Mouse (Mus musculus) myocyte (in vitro differentiated cells): Measurements from ENCODE around the gene Arhgef28. TPM values are rescaled to one million over a fixed set of nuclear protein-coding genes. Genes with fewer than 3 reads are reported as not detected.

Experiments
- H3K27me3 ChIP-seq: one replicate; pipeline ENCODE4 v1.6.1; 2011; ENCODE audit not compliant: control insufficient read depth, insufficient read depth, insufficient read length
- H3K36me3 ChIP-seq: one replicate; pipeline ENCODE4 v1.6.1; 2011; ENCODE audit not compliant: control insufficient read depth, insufficient read depth
- H3K4me2 ChIP-seq: one replicate; pipeline ENCODE4 v1.6.1; 2011; ENCODE audit warnings: low read depth, control low read depth
- H3K4me3 ChIP-seq: one replicate; pipeline ENCODE4 v1.5.1; 2011; ENCODE audit warnings: mild to moderate bottlenecking, control low read depth, moderate library complexity
- H3K79me2 ChIP-seq: one replicate; pipeline ENCODE4 v1.6.1; 2011; ENCODE audit not compliant: control insufficient read depth, insufficient read depth
- H3ac ChIP-seq: one replicate; pipeline ENCODE4 v1.6.1; 2011; ENCODE audit not compliant: control insufficient read depth, insufficient read length
- CEBPB ChIP-seq: IDR thresholded peaks from 2 replicates; pipeline ENCODE4 v1.6.1; 2011; ENCODE audit warnings: mild to moderate bottlenecking, moderate library complexity; ENCODE audit not compliant: poor library complexity, insufficient read depth, severe bottlenecking
- E2F4 ChIP-seq: IDR thresholded peaks from one replicate; pipeline ENCODE4 v1.6.1; 2011; ENCODE audit warnings: mild to moderate bottlenecking, control low read depth, moderate library complexity; ENCODE audit not compliant: insufficient read depth
- MAX ChIP-seq: IDR thresholded peaks from one replicate; pipeline ENCODE4 v1.6.1; 2011; ENCODE audit warnings: low read depth, mild to moderate bottlenecking, control low read depth
- MYOD1 ChIP-seq, 3 experiments: IDR thresholded peaks; one replicate each; pipeline ENCODE4 v1.6.1; 2011; ENCODE audit warnings: control low read depth in 2 of 3, low read depth in 2 of 3, mild to moderate bottlenecking in 2 of 3, moderate library complexity in 1 of 3; ENCODE audit not compliant: insufficient read length in 2 of 3, control insufficient read depth in 1 of 3
- MYOG ChIP-seq, 3 experiments: IDR thresholded peaks; one replicate each; pipeline ENCODE4 v1.6.1; 2011; ENCODE audit warnings: control low read depth in 2 of 3, low read depth in 2 of 3, mild to moderate bottlenecking in 2 of 3; ENCODE audit not compliant: insufficient read length in 2 of 3, control insufficient read depth in 1 of 3, insufficient read depth in 1 of 3
- POLR2A ChIP-seq: IDR thresholded peaks from one replicate; pipeline ENCODE4 v1.6.1; 2011; ENCODE audit warnings: low read depth, mild to moderate bottlenecking, control low read depth, moderate library complexity; ENCODE audit not compliant: insufficient read length
- POLR2AphosphoS2 ChIP-seq: IDR thresholded peaks from one replicate; pipeline ENCODE4 v1.6.1; 2011; ENCODE audit warnings: low read depth, control low read depth; ENCODE audit not compliant: insufficient read length
- REST ChIP-seq: IDR thresholded peaks from one replicate; pipeline ENCODE4 v1.6.1; 2011; ENCODE audit warnings: mild to moderate bottlenecking, control low read depth, moderate library complexity; ENCODE audit not compliant: insufficient read depth, insufficient read length
- SRF ChIP-seq: IDR thresholded peaks from one replicate; pipeline ENCODE4 v1.6.1; 2011; ENCODE audit warnings: low read depth; ENCODE audit not compliant: control insufficient read depth, insufficient read length
- TCF12 ChIP-seq: IDR thresholded peaks from one replicate; pipeline ENCODE4 v1.6.1; 2011; ENCODE audit warnings: mild to moderate bottlenecking, control low read depth; ENCODE audit not compliant: poor library complexity, insufficient read depth, severe bottlenecking
- TCF3 ChIP-seq: IDR thresholded peaks from one replicate; pipeline ENCODE4 v1.6.1; 2011; ENCODE audit warnings: low read depth, control low read depth; ENCODE audit not compliant: insufficient read length
- USF1 ChIP-seq: IDR thresholded peaks from one replicate; pipeline ENCODE4 v1.6.1; 2011; ENCODE audit warnings: low read depth, mild to moderate bottlenecking, control low read depth, moderate library complexity
- polyA plus RNA-seq: library from polyadenylated mRNA; unstranded; fragments of >200 nt; fragmentation: generic; extraction: Trizol; gene quantifications from one replicate; pipeline ENCODE4 v1.2.1, GENCODE M21; 2012; ENCODE audit warnings: missing spikeins

Gene Arhgef28
- polyA plus RNA-seq, 1 experiment = 0.76 TPM

GRCm38 (mm10) chr13:98055194-98055593, 151.0 kb downstream of the Arhgef28 start:
- H3K79me2 ChIP-seq = no peaks in the 10 kb centered on the region
- no peak overlapping the region for H3ac ChIP-seq
- no peaks in the 10 kb centered on the region for H3K36me3 ChIP-seq
- no peak for TF ChIP-seq E2F4
- H3K27me3 ChIP-seq = no peaks in the 10 kb centered on the region
- no peak overlapping the region for H3K4me3 ChIP-seq
- no peak overlapping the region for H3K4me2 ChIP-seq

DNA sequence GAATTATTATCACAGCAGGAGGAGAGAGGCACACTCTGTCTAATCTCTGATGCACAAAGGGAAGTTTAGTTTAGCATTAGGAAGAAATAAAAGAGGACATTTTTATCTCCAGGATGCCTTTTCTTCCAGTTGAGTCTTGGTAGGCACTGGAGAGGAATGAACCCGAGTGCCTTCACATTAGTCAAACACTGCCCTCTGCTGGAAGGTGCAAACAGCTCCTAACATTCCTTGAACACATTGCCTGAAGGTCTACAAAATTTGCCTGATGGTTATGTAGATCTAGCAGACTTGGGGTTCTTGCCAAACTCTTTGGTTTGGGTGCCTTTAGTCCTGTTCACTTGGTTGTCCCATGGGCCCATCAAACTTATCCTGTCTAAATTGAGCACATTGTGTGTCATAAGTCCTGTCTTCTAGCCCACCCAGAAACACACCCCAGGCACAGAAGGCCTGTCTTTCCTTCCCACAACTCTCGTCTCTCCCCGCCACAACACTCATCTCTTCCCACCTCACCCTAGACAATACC, 165.6 kb downstream of the Arhgef28 start:
- Histone ChIP-seq H3K36me3 (no peaks in the 10 kb centered on the region), H3K79me2 (no peaks in the 10 kb centered on the region), H3K27me3 (peaks cover 10% of the 10 kb centered on the region), H3ac (no peak overlapping the region), H3K4me2 (no peak overlapping the region), H3K4me3 (no peak overlapping the region)
- no peak for TF ChIP-seq POLR2AphosphoS2
- TF ChIP-seq CEBPB = no peak
- TF ChIP-seq SRF = no peak
- no peak for TF ChIP-seq MAX
- TF ChIP-seq POLR2A = no peak
- no peak for TF ChIP-seq REST
- no peak for TF ChIP-seq USF1
- TF ChIP-seq MYOG (IDR thresholded peaks at IDR 0.05; ENCODE audit: control insufficient read depth in 1 of 3, insufficient read depth in 1 of 3, insufficient read length in 2 of 3, low read depth in 2 of 3) = no peak
- TF ChIP-seq TCF3 = no peak
- no peak for TF ChIP-seq E2F4
- no peak for TF ChIP-seq TCF12

DNA sequence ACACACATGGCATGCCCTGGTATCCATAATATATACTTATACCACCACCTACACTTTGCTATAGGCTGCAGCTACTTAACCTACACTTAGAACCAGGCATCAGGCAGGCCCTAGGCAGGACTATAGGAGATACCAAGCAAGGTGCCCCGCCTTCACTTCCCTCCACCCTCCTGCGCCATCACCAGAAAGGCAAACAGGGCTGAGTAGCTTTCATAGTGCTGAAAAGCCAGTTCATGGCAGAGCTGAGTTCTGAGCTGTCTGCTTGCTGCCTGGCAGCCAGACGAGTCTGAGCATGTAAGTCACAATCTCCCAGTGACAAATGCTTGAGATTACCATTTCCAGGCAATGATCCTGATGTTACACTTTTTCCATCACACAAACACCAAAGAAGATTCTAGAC, 167.5 kb downstream of the Arhgef28 start:
- no peak for TF ChIP-seq POLR2A
- TF ChIP-seq USF1 = no peak
- TF ChIP-seq TCF3 = no peak
- TF ChIP-seq REST = no peak
- TF ChIP-seq SRF = no peak
- no peak for TF ChIP-seq E2F4
- no peak for TF ChIP-seq MAX
- no peak for TF ChIP-seq POLR2AphosphoS2
- no peak for TF ChIP-seq MYOG (IDR thresholded peaks at IDR 0.05; ENCODE audit: control insufficient read depth in 1 of 3, insufficient read depth in 1 of 3, insufficient read length in 2 of 3, low read depth in 2 of 3)
- TF ChIP-seq TCF12 = no peak
- TF ChIP-seq CEBPB = no peak
- TF ChIP-seq MYOD1 (IDR thresholded peaks at IDR 0.05; ENCODE audit: control insufficient read depth in 1 of 3, insufficient read length in 2 of 3, low read depth in 2 of 3) = no peak
- Histone ChIP-seq H3ac (no peak overlapping the region), H3K4me2 (no peak overlapping the region)

DNA sequence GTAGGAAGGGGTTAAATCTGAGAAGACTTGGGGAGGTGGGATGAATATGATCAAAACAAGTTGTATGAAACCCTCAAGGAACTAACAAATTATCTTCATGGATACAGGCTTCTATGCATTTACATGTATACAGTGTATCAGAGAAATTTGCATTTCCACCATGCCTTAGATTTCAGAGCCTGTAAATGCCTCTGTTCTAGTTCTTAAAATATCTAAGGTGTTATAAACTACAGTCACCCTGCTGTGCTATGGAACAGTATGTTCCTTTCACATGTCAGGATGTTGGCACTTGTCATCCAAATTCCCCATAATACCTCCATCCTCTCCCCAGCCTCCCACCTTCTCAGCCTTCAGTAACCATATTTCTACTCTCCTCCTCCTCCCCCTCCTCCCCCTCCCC, 168.5 kb downstream of the Arhgef28 start:
- Histone ChIP-seq H3K79me2 (no peaks in the 10 kb centered on the region), H3K4me3 (no peak overlapping the region), H3K4me2 (no peak overlapping the region), H3K27me3 (peaks cover 10% of the 10 kb centered on the region), H3K36me3 (no peaks in the 10 kb centered on the region), H3ac (no peak overlapping the region)
- no peak for TF ChIP-seq TCF3

More for the DNA sequence above, 167.5 kb downstream of the Arhgef28 start:
- no peaks in the 10 kb centered on the region for H3K36me3 ChIP-seq
- H3K27me3 ChIP-seq = peaks cover 10% of the 10 kb centered on the region
- H3K79me2 ChIP-seq = no peaks in the 10 kb centered on the region
- no peak overlapping the region for H3K4me3 ChIP-seq

- Histone ChIP-seq H3K4me2 (peak overlapping the region; percentile 92), H3K27me3 (no peaks in the 10 kb centered on the region), H3ac (no peak overlapping the region), H3K79me2 (no peaks in the 10 kb centered on the region), H3K4me3 (no peak overlapping the region), H3K36me3 (no peaks in the 10 kb centered on the region)
- TF ChIP-seq SRF (no peak), REST (no peak), POLR2A (no peak), CEBPB (no peak), POLR2AphosphoS2 (no peak), E2F4 (no peak), MYOG (IDR thresholded peaks at IDR 0.05; ENCODE audit: control insufficient read depth in 1 of 3, insufficient read depth in 1 of 3, insufficient read length in 2 of 3, low read depth in 2 of 3) (no peak), TCF12 (no peak), TCF3 (no peak), MYOD1 (IDR thresholded peaks at IDR 0.05; ENCODE audit: control insufficient read depth in 1 of 3, insufficient read length in 2 of 3, low read depth in 2 of 3) (no peak), USF1 (no peak), MAX (no peak)
Observed at GRCm38 (mm10) chr13:98031642-98031960, 174.6 kb downstream of the Arhgef28 start.
